Mouse (Mus musculus) myocyte (in vitro differentiated cells): ENCODE results near the gene Acss1. TPM values are rescaled to one million over a fixed set of nuclear protein-coding genes. Genes with fewer than 3 reads are reported as not detected.

Experiments
- H3K27me3 ChIP-seq: one replicate; pipeline ENCODE4 v1.6.1; 2011; ENCODE audit not compliant: control insufficient read depth, insufficient read depth, insufficient read length
- H3K36me3 ChIP-seq: one replicate; pipeline ENCODE4 v1.6.1; 2011; ENCODE audit not compliant: control insufficient read depth, insufficient read depth
- H3K4me2 ChIP-seq: one replicate; pipeline ENCODE4 v1.6.1; 2011; ENCODE audit warnings: low read depth, control low read depth
- H3K4me3 ChIP-seq: one replicate; pipeline ENCODE4 v1.5.1; 2011; ENCODE audit warnings: mild to moderate bottlenecking, control low read depth, moderate library complexity
- H3K79me2 ChIP-seq: one replicate; pipeline ENCODE4 v1.6.1; 2011; ENCODE audit not compliant: control insufficient read depth, insufficient read depth
- H3ac ChIP-seq: one replicate; pipeline ENCODE4 v1.6.1; 2011; ENCODE audit not compliant: control insufficient read depth, insufficient read length
- CEBPB ChIP-seq: IDR thresholded peaks from 2 replicates; pipeline ENCODE4 v1.6.1; 2011; ENCODE audit warnings: mild to moderate bottlenecking, moderate library complexity; ENCODE audit not compliant: poor library complexity, insufficient read depth, severe bottlenecking
- E2F4 ChIP-seq: IDR thresholded peaks from one replicate; pipeline ENCODE4 v1.6.1; 2011; ENCODE audit warnings: mild to moderate bottlenecking, control low read depth, moderate library complexity; ENCODE audit not compliant: insufficient read depth
- MAX ChIP-seq: IDR thresholded peaks from one replicate; pipeline ENCODE4 v1.6.1; 2011; ENCODE audit warnings: low read depth, mild to moderate bottlenecking, control low read depth
- MYOD1 ChIP-seq, 3 experiments: IDR thresholded peaks; one replicate each; pipeline ENCODE4 v1.6.1; 2011; ENCODE audit warnings: control low read depth in 2 of 3, low read depth in 2 of 3, mild to moderate bottlenecking in 2 of 3, moderate library complexity in 1 of 3; ENCODE audit not compliant: insufficient read length in 2 of 3, control insufficient read depth in 1 of 3
- MYOG ChIP-seq, 3 experiments: IDR thresholded peaks; one replicate each; pipeline ENCODE4 v1.6.1; 2011; ENCODE audit warnings: control low read depth in 2 of 3, low read depth in 2 of 3, mild to moderate bottlenecking in 2 of 3; ENCODE audit not compliant: insufficient read length in 2 of 3, control insufficient read depth in 1 of 3, insufficient read depth in 1 of 3
- POLR2A ChIP-seq: IDR thresholded peaks from one replicate; pipeline ENCODE4 v1.6.1; 2011; ENCODE audit warnings: low read depth, mild to moderate bottlenecking, control low read depth, moderate library complexity; ENCODE audit not compliant: insufficient read length
- POLR2AphosphoS2 ChIP-seq: IDR thresholded peaks from one replicate; pipeline ENCODE4 v1.6.1; 2011; ENCODE audit warnings: low read depth, control low read depth; ENCODE audit not compliant: insufficient read length
- REST ChIP-seq: IDR thresholded peaks from one replicate; pipeline ENCODE4 v1.6.1; 2011; ENCODE audit warnings: mild to moderate bottlenecking, control low read depth, moderate library complexity; ENCODE audit not compliant: insufficient read depth, insufficient read length
- SRF ChIP-seq: IDR thresholded peaks from one replicate; pipeline ENCODE4 v1.6.1; 2011; ENCODE audit warnings: low read depth; ENCODE audit not compliant: control insufficient read depth, insufficient read length
- TCF12 ChIP-seq: IDR thresholded peaks from one replicate; pipeline ENCODE4 v1.6.1; 2011; ENCODE audit warnings: mild to moderate bottlenecking, control low read depth; ENCODE audit not compliant: poor library complexity, insufficient read depth, severe bottlenecking
- TCF3 ChIP-seq: IDR thresholded peaks from one replicate; pipeline ENCODE4 v1.6.1; 2011; ENCODE audit warnings: low read depth, control low read depth; ENCODE audit not compliant: insufficient read length
- USF1 ChIP-seq: IDR thresholded peaks from one replicate; pipeline ENCODE4 v1.6.1; 2011; ENCODE audit warnings: low read depth, mild to moderate bottlenecking, control low read depth, moderate library complexity
- polyA plus RNA-seq: library from polyadenylated mRNA; unstranded; fragments of >200 nt; fragmentation: generic; extraction: Trizol; gene quantifications from one replicate; pipeline ENCODE4 v1.2.1, GENCODE M21; 2012; ENCODE audit warnings: missing spikeins

The Acss1 gene
- polyA plus RNA-seq, 1 experiment = not detected

GRCm38 (mm10) chr2:150645225-150645624 lies 23.1 kb downstream of the Acss1 start:
- TF ChIP-seq SRF = no peak
- TF ChIP-seq CEBPB = no peak
- no peak for TF ChIP-seq E2F4
- no peak for TF ChIP-seq POLR2AphosphoS2
- no peak for TF ChIP-seq MYOG (IDR thresholded peaks at IDR 0.05; ENCODE audit: control insufficient read depth in 1 of 3, insufficient read depth in 1 of 3, insufficient read length in 2 of 3, low read depth in 2 of 3)
- TF ChIP-seq POLR2A = no peak

GRCm38 (mm10) chr2:150643726-150644415 lies 24.4 kb downstream of the Acss1 start:
- TF ChIP-seq TCF3 = no peak
- TF ChIP-seq MYOG (IDR thresholded peaks at IDR 0.05; ENCODE audit: control insufficient read depth in 1 of 3, insufficient read depth in 1 of 3, insufficient read length in 2 of 3, low read depth in 2 of 3) = no peak
- TF ChIP-seq SRF = no peak
- TF ChIP-seq MYOD1 (IDR thresholded peaks at IDR 0.05; ENCODE audit: control insufficient read depth in 1 of 3, insufficient read length in 2 of 3, low read depth in 2 of 3) = no peak
- no peak for TF ChIP-seq POLR2A
- no peak for TF ChIP-seq MAX
- no peak for TF ChIP-seq REST
- no peak for TF ChIP-seq E2F4
- TF ChIP-seq POLR2AphosphoS2 = no peak
- no peak for TF ChIP-seq USF1
- no peak for TF ChIP-seq TCF12
- TF ChIP-seq CEBPB = no peak
- no peaks in the 10 kb centered on the region for H3K36me3 ChIP-seq
- no peak overlapping the region for H3K4me3 ChIP-seq

More at GRCm38 (mm10) chr2:150645225-150645624, 23.1 kb downstream of the Acss1 start:
- no peak overlapping the region for H3K4me3 ChIP-seq
- H3K36me3 ChIP-seq = no peaks in the 10 kb centered on the region
- H3K4me2 ChIP-seq = no peak overlapping the region
- H3K79me2 ChIP-seq = no peaks in the 10 kb centered on the region
- H3K27me3 ChIP-seq = peaks cover 5% of the 10 kb centered on the region
- no peak overlapping the region for H3ac ChIP-seq

GRCm38 (mm10) chr2:150643166-150643565 lies 25.1 kb downstream of the Acss1 start:
- no peak overlapping the region for H3K4me3 ChIP-seq
- no peak for TF ChIP-seq POLR2AphosphoS2
- no peak for TF ChIP-seq CEBPB
- TF ChIP-seq E2F4 = no peak
- no peak for TF ChIP-seq SRF
- no peak for TF ChIP-seq POLR2A
- no peak for TF ChIP-seq REST
- TF ChIP-seq TCF3 = no peak
- TF ChIP-seq MAX = no peak
- TF ChIP-seq MYOD1 (IDR thresholded peaks at IDR 0.05; ENCODE audit: control insufficient read depth in 1 of 3, insufficient read length in 2 of 3, low read depth in 2 of 3) = no peak
- H3K36me3 ChIP-seq = no peaks in the 10 kb centered on the region
- H3K79me2 ChIP-seq = no peaks in the 10 kb centered on the region
- peaks cover 1% of the 10 kb centered on the region for H3K27me3 ChIP-seq
- no peak overlapping the region for H3K4me2 ChIP-seq
- H3ac ChIP-seq = no peak overlapping the region

More at GRCm38 (mm10) chr2:150643726-150644415, 24.4 kb downstream of the Acss1 start:
- Histone ChIP-seq H3K4me2 (no peak overlapping the region), H3K27me3 (peaks cover 5% of the 10 kb centered on the region), H3ac (no peak overlapping the region), H3K79me2 (no peaks in the 10 kb centered on the region)

- H3K79me2 ChIP-seq = no peaks in the 10 kb centered on the region
- H3K4me3 ChIP-seq = no peak overlapping the region
- H3K27me3 ChIP-seq = no peaks in the 10 kb centered on the region
- H3K36me3 ChIP-seq = no peaks in the 10 kb centered on the region
- no peak overlapping the region for H3ac ChIP-seq
- TF ChIP-seq CEBPB (no peak), TCF12 (no peak), SRF (no peak), E2F4 (no peak), POLR2A (no peak), REST (no peak), MAX (no peak)
- H3K4me2 ChIP-seq = no peak overlapping the region
These were observed 29.9 kb downstream of the Acss1 start for GRCm38 (mm10) chr2:150638370-150638733.

GRCm38 (mm10) chr2:150637702-150638369 lies 30.5 kb downstream of the Acss1 start:
- TF ChIP-seq USF1 = no peak
- TF ChIP-seq MYOD1 (IDR thresholded peaks at IDR 0.05; ENCODE audit: control insufficient read depth in 1 of 3, insufficient read length in 2 of 3, low read depth in 2 of 3) = no peak
- TF ChIP-seq CEBPB = no peak
- TF ChIP-seq MAX = no peak
- TF ChIP-seq MYOG (IDR thresholded peaks at IDR 0.05; ENCODE audit: control insufficient read depth in 1 of 3, insufficient read depth in 1 of 3, insufficient read length in 2 of 3, low read depth in 2 of 3) = no peak
- no peak for TF ChIP-seq POLR2AphosphoS2
- no peak for TF ChIP-seq REST
- TF ChIP-seq TCF3 = no peak
- no peak for TF ChIP-seq TCF12
- no peak for TF ChIP-seq POLR2A
- TF ChIP-seq SRF = no peak
- no peak for TF ChIP-seq E2F4
- Histone ChIP-seq H3K36me3 (no peaks in the 10 kb centered on the region), H3K79me2 (no peaks in the 10 kb centered on the region), H3K27me3 (no peaks in the 10 kb centered on the region), H3K4me3 (no peak overlapping the region), H3K4me2 (no peak overlapping the region), H3ac (no peak overlapping the region)
